ENCODE assay signal across 27 mouse cellular contexts in the genomic region with DNA sequence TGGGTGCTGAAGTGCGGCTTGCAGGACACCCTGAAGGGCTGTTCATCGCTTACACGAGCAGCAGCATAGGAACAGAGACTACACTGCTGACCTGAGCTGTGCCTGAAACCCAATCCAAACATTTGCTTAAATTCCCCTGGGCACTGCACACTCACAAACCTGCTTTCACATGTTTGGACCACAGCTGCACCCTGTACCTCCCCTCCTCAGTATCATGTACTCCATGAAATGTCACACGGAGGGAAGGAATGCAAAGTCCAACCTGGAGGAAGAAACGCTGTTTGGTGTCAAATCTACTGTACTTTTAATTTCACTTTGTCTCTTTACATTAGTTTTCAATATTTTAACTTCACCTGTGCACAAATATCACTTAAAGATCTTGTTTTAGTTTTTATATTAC. TPM values are rescaled to one million over a fixed set of nuclear protein-coding genes. Genes with fewer than 3 reads are reported as not detected.
DNase-seq lines count a peak whose midpoint lies in the region; ATAC-seq and TF ChIP-seq lines count a peak whose summit lies in the region.
"Had no signal": no experiment of that assay in that cellular context is flagged by ENCODE, and none has a peak within 500 bp of the region (broad histone marks: within the 10 kb centered on the region; RNA-seq: fewer than 3 reads in every experiment).

No protein-coding gene starts in this region.

- no peak overlapping the region for H3K4me3 ChIP-seq in intestine, embryonic 15.5 days (replicated peaks)
- no peak overlapping the region for H3K4me3 ChIP-seq in intestine, postnatal 0 days (ENCODE audit: low read depth, low read length)
- no peak overlapping the region for H3K4me3 ChIP-seq in lung, embryonic 16.5 days (ENCODE audit: low read length)
- H3K4me3 ChIP-seq in CH12.LX (replicated peaks in 1 of 3; ENCODE audit: low read depth in 2 of 3, low read length in 2 of 3, poor library complexity in 1 of 3) = no peak overlapping the region
- H3K4me3 ChIP-seq in intestine, embryonic 16.5 days (ENCODE audit: low read length) = no peak overlapping the region
- H3K4me3 ChIP-seq in thymus, adult 2 months (ENCODE audit: control insufficient read depth, insufficient read depth, low read length) = no peak overlapping the region
- no peak overlapping the region for H3K4me3 ChIP-seq in neural tube, embryonic 15.5 days (replicated peaks)

- H3K36me3 ChIP-seq in intestine, embryonic 15.5 days = no peaks in the 10 kb centered on the region
- no peaks in the 10 kb centered on the region for H3K36me3 ChIP-seq in intestine, postnatal 0 days (ENCODE audit: control insufficient read depth, insufficient read depth)
- H3K36me3 ChIP-seq in lung, embryonic 16.5 days (ENCODE audit: control insufficient read depth, insufficient read depth, low read length) = no peaks in the 10 kb centered on the region
- no peaks in the 10 kb centered on the region for H3K36me3 ChIP-seq in CH12.LX (replicated peaks in 1 of 2; ENCODE audit: control insufficient read depth in 1 of 2, insufficient read depth in 1 of 2, low read length in 1 of 2)
- no peaks in the 10 kb centered on the region for H3K36me3 ChIP-seq in intestine, embryonic 16.5 days (ENCODE audit: control insufficient read depth, insufficient read depth, low read length)
- no peaks in the 10 kb centered on the region for H3K36me3 ChIP-seq in thymus, adult 2 months (ENCODE audit: control insufficient read depth, insufficient read depth, low read length)
- H3K36me3 ChIP-seq in neural tube, embryonic 15.5 days = no peaks in the 10 kb centered on the region
- H3K36me3 ChIP-seq: G1E had no signal

- no peak overlapping the region for H3K9ac ChIP-seq in intestine, embryonic 15.5 days
- H3K9ac ChIP-seq in intestine, postnatal 0 days (ENCODE audit: low read depth, low read length) = no peak overlapping the region
- 0 out of 2 replicates have a peak overlapping the region, but pooled peaks have one; percentile 15 for H3K9ac ChIP-seq in lung, embryonic 16.5 days (ENCODE audit: low read length)
- H3K9ac ChIP-seq in CH12.LX (ENCODE audit: insufficient read depth, low read depth) = no peak overlapping the region
- no peak overlapping the region for H3K9ac ChIP-seq in intestine, embryonic 16.5 days (ENCODE audit: low read depth, low read length)
- H3K9ac ChIP-seq in neural tube, embryonic 15.5 days (replicated peaks) = no peak overlapping the region

- no peak for TF ChIP-seq EP300 in CH12.LX (IDR thresholded peaks at IDR 0.05; ENCODE audit: low read length)

- peak; percentile 57 for ATAC-seq in intestine, embryonic 15.5 days
- ATAC-seq in intestine, postnatal 0 days = no peak
- ATAC-seq in lung, embryonic 16.5 days (ENCODE audit: low read depth) = no peak
- peak; percentile 60 for ATAC-seq in intestine, embryonic 16.5 days
- no peak for ATAC-seq in neural tube, embryonic 15.5 days (ENCODE audit: low FRiP score)
- ATAC-seq: activated CD4-positive, CD25-positive, alpha-beta regulatory T cell, adult 4 months; CD4-positive, CD25-positive, alpha-beta regulatory T cell, adult 4 months; Patski had no signal

- H3K27ac ChIP-seq in intestine, embryonic 15.5 days = no peak overlapping the region
- H3K27ac ChIP-seq in intestine, postnatal 0 days (ENCODE audit: low read depth, low read length) = no peak overlapping the region
- H3K27ac ChIP-seq in lung, embryonic 16.5 days (ENCODE audit: low read length) = no peak overlapping the region
- no peak overlapping the region for H3K27ac ChIP-seq in CH12.LX (ENCODE audit: insufficient read depth, low read depth)
- H3K27ac ChIP-seq in intestine, embryonic 16.5 days (ENCODE audit: low read length) = no peak overlapping the region
- H3K27ac ChIP-seq in thymus, adult 2 months (ENCODE audit: control insufficient read depth, insufficient read depth, low read length) = no peak overlapping the region
- H3K27ac ChIP-seq in neural tube, embryonic 15.5 days (replicated peaks) = no peak overlapping the region

- whole genome bisulfite sequencing in intestine, embryonic 15.5 days = 76% methylated on average over 5 of the region's 5 CpGs
- 73% methylated on average over 5 of the region's 5 CpGs for WGBS in intestine, postnatal 0 days
- WGBS in lung, embryonic 16.5 days = 62% methylated on average over 5 of the region's 5 CpGs
- 73% methylated on average over 5 of the region's 5 CpGs for WGBS in intestine, embryonic 16.5 days
- 90% methylated on average over 5 of the region's 5 CpGs for WGBS in thymus, adult 2 months
- 91% methylated on average over 5 of the region's 5 CpGs for WGBS in neural tube, embryonic 15.5 days

- no peak overlapping the region for H3K4me2 ChIP-seq in intestine, embryonic 15.5 days (replicated peaks)
- H3K4me2 ChIP-seq in intestine, postnatal 0 days (replicated peaks; ENCODE audit: low read depth) = no peak overlapping the region
- no peak overlapping the region for H3K4me2 ChIP-seq in lung, embryonic 16.5 days (ENCODE audit: low read depth, low read length)
- H3K4me2 ChIP-seq in CH12.LX (ENCODE audit: insufficient read depth, low read depth, poor library complexity, severe bottlenecking) = peak overlapping the region; percentile 43
- no peak overlapping the region for H3K4me2 ChIP-seq in intestine, embryonic 16.5 days (ENCODE audit: low read depth, low read length)
- no peak overlapping the region for H3K4me2 ChIP-seq in neural tube, embryonic 15.5 days

- no peak for TF ChIP-seq CTCF in intestine, postnatal 0 days (IDR thresholded peaks at IDR 0.05; ENCODE audit: low read depth)
- no peak for TF ChIP-seq CTCF in CH12.LX (conservative IDR thresholded peaks at IDR 0.05 in 1 of 2, IDR thresholded peaks at IDR 0.05 in 1 of 2; ENCODE audit: low read depth in 2 of 2, low read length in 2 of 2)
- no peak for TF ChIP-seq CTCF in thymus, adult 2 months (IDR thresholded peaks at IDR 0.05; ENCODE audit: borderline replicate concordance, control insufficient read depth, extremely low read depth, insufficient read depth, low read length, poor library complexity)

- dilution Hi-C loops in CH12.LX (cut with MboI; ENCODE audit: extremely low pct_ligation_motif_present, extremely low pct_unique_long_range_greater_than_20kb, low sequenced_read_pairs) = no loop called here

- no peak for DNase-seq in lung, postnatal 25 days (ENCODE audit: low spot score)
- DNase-seq in CH12.LX (ENCODE audit: extremely low read depth) = no peak
- DNase-seq in thymus, adult 2 months = no peak
- DNase-seq: adrenal gland, adult 2 months; adrenal gland, adult 8-10 months; adrenal gland, postnatal 10 days; adrenal gland, postnatal 14 days; adrenal gland, postnatal 25 days; adrenal gland, postnatal 36 days; B cell, adult 2 months; cerebellum, adult 11 months; cerebellum, adult 11-12 months; cerebellum, adult 18-20 months had no signal

- no peaks in the 10 kb centered on the region for H3K27me3 ChIP-seq in intestine, embryonic 15.5 days (replicated peaks)
- H3K27me3 ChIP-seq in intestine, postnatal 0 days (replicated peaks; ENCODE audit: control insufficient read depth, insufficient read depth, low read length) = no peaks in the 10 kb centered on the region
- no peaks in the 10 kb centered on the region for H3K27me3 ChIP-seq in lung, embryonic 16.5 days (ENCODE audit: control insufficient read depth, insufficient read depth, low read depth, low read length)
- no peaks in the 10 kb centered on the region for H3K27me3 ChIP-seq in CH12.LX (replicated peaks)
- no peaks in the 10 kb centered on the region for H3K27me3 ChIP-seq in intestine, embryonic 16.5 days (replicated peaks; ENCODE audit: control insufficient read depth, insufficient read depth, low read length)
- no peaks in the 10 kb centered on the region for H3K27me3 ChIP-seq in thymus, adult 2 months (ENCODE audit: control insufficient read depth, insufficient read depth, low read length)
- H3K27me3 ChIP-seq in neural tube, embryonic 15.5 days (replicated peaks) = no peaks in the 10 kb centered on the region

- H3K9me3 ChIP-seq in intestine, embryonic 15.5 days = no peaks in the 10 kb centered on the region
- H3K9me3 ChIP-seq in intestine, postnatal 0 days (ENCODE audit: control insufficient read depth) = no peaks in the 10 kb centered on the region
- no peaks in the 10 kb centered on the region for H3K9me3 ChIP-seq in lung, embryonic 16.5 days (ENCODE audit: control insufficient read depth, low read length)
- no peaks in the 10 kb centered on the region for H3K9me3 ChIP-seq in CH12.LX (replicated peaks; ENCODE audit: low read length)
- H3K9me3 ChIP-seq in intestine, embryonic 16.5 days (ENCODE audit: control insufficient read depth, low read length) = no peaks in the 10 kb centered on the region
- H3K9me3 ChIP-seq in neural tube, embryonic 15.5 days (replicated peaks) = no peaks in the 10 kb centered on the region
- H3K9me3 ChIP-seq: G1E had no signal

- in situ Hi-C loops in CH12.LX (cut with MboI; ENCODE audit: low pct_ligation_motif_present, low pct_unique_long_range_greater_than_20kb, low sequenced_read_pairs) = loop anchor here (25.0 kb wide), 1 partner anchor 273 kb away; no protein-coding TSS in a partner anchor

- TF ChIP-seq POLR2A in CH12.LX (IDR thresholded peaks at IDR 0.05; ENCODE audit: low read depth, low read length) = no peak
- TF ChIP-seq POLR2A in thymus, adult 2 months (IDR thresholded peaks at IDR 0.05; ENCODE audit: control insufficient read depth, extremely low read depth, insufficient read depth, low read length, poor library complexity) = no peak

- no peaks in the 10 kb centered on the region for H3K79me2 ChIP-seq in CH12.LX (replicated peaks; ENCODE audit: control insufficient read depth, extremely low read depth, insufficient read depth, poor library complexity, severe bottlenecking)

- H3K4me1 ChIP-seq in intestine, embryonic 15.5 days (replicated peaks) = no peaks in the 10 kb centered on the region
- H3K4me1 ChIP-seq in intestine, postnatal 0 days (replicated peaks; ENCODE audit: control insufficient read depth, insufficient read depth, low read length) = no peaks in the 10 kb centered on the region
- H3K4me1 ChIP-seq in lung, embryonic 16.5 days (replicated peaks; ENCODE audit: control insufficient read depth, insufficient read depth, low read length) = no peaks in the 10 kb centered on the region
- H3K4me1 ChIP-seq in CH12.LX (ENCODE audit: control insufficient read depth in 1 of 2, insufficient read depth in 2 of 2) = peaks cover 7% of the 10 kb centered on the region in 2 experiments
- H3K4me1 ChIP-seq in intestine, embryonic 16.5 days (ENCODE audit: control insufficient read depth, insufficient read depth, low read length) = no peaks in the 10 kb centered on the region
- H3K4me1 ChIP-seq in thymus, adult 2 months (replicated peaks; ENCODE audit: control insufficient read depth, insufficient read depth, low read length) = no peaks in the 10 kb centered on the region
- no peaks in the 10 kb centered on the region for H3K4me1 ChIP-seq in neural tube, embryonic 15.5 days

- no peak for TF ChIP-seq RAD21 in CH12.LX (IDR thresholded peaks at IDR 0.05; ENCODE audit: low read depth, low read length)

RNA-seq across cellular contexts. Expression of a gene that starts 19.8 kb away (rescaled TPM):
- polyA plus RNA-seq in intestine, embryonic 15.5 days (2015; fragmentation: Nextera tagmentation; extraction: Ambion mirVana) = 0.10 and 0.21 TPM in 2 replicates
- 0.13 and 0.30 TPM in 2 replicates for polyA plus RNA-seq in intestine, postnatal 0 days (2015; fragmentation: Nextera tagmentation; extraction: Ambion mirVana)
- 8.0 and 8.4 TPM in 2 replicates for polyA plus RNA-seq in lung, embryonic 16.5 days (2015; fragmentation: Nextera tagmentation; extraction: Ambion mirVana)
- total RNA-seq in CH12.LX (2012; rRNA removed) (not detected in 2 replicates), CH12.LX (2014; rRNA removed) (not detected in 2 replicates)
- not detected in 2 replicates for polyA plus RNA-seq in CH12.LX (2012; ENCODE audit: insufficient read length, low read depth)
- polyA plus RNA-seq in intestine, embryonic 16.5 days (2015; fragmentation: Nextera tagmentation; extraction: Ambion mirVana) = 0.07 and 0.22 TPM in 2 replicates
- polyA plus RNA-seq in thymus, adult 2 months (2012; rRNA removed) = not detected in 2 replicates
- not detected in 2 replicates for polyA plus RNA-seq in neural tube, embryonic 15.5 days (2015; fragmentation: Nextera tagmentation; extraction: Ambion mirVana)
- total RNA-seq: adrenal gland, adult 18-20 months; adrenal gland, adult 2 months; adrenal gland, adult 8-10 months; adrenal gland, postnatal 10 days; adrenal gland, postnatal 14 days; adrenal gland, postnatal 25 days; adrenal gland, postnatal 36 days; adrenal gland, postnatal 4 days; MEL had no signal
- polyA plus RNA-seq: activated CD4-positive, CD25-positive, alpha-beta regulatory T cell, adult 4 months; adrenal gland, adult 2 months; brain, embryonic 14.5 days; C2C12; CD4-positive, CD25-positive, alpha-beta regulatory T cell, adult 4 months; G1E; Patski had no signal

RNA-seq across cellular contexts. Expression of a gene that starts 58.7 kb away (rescaled TPM):
- polyA plus RNA-seq in intestine, embryonic 15.5 days (2015; fragmentation: Nextera tagmentation; extraction: Ambion mirVana) = 0.58 and 0.79 TPM in 2 replicates
- polyA plus RNA-seq in intestine, postnatal 0 days (2015; fragmentation: Nextera tagmentation; extraction: Ambion mirVana) = 0.34 and 0.57 TPM in 2 replicates
- 76.8 and 77.2 TPM in 2 replicates for polyA plus RNA-seq in lung, embryonic 16.5 days (2015; fragmentation: Nextera tagmentation; extraction: Ambion mirVana)
- not detected in 2 replicates for total RNA-seq in CH12.LX (2012; rRNA removed)
- total RNA-seq in CH12.LX (2014; rRNA removed) = not detected in 2 replicates
- not detected in 2 replicates for polyA plus RNA-seq in CH12.LX (2012; ENCODE audit: insufficient read length, low read depth)
- 0.33 and 0.44 TPM in 2 replicates for polyA plus RNA-seq in intestine, embryonic 16.5 days (2015; fragmentation: Nextera tagmentation; extraction: Ambion mirVana)
- 0.11 and 0.70 TPM in 2 replicates for polyA plus RNA-seq in thymus, adult 2 months (2012; rRNA removed)
- polyA plus RNA-seq in neural tube, embryonic 15.5 days (2015; fragmentation: Nextera tagmentation; extraction: Ambion mirVana) = 1.00 and 1.2 TPM in 2 replicates
- total RNA-seq: MEL had no signal
- polyA plus RNA-seq: activated CD4-positive, CD25-positive, alpha-beta regulatory T cell, adult 4 months; CD4-positive, CD25-positive, alpha-beta regulatory T cell, adult 4 months; Patski had no signal

Comparison
In these comparisons a context has a peak if more than half of its experiments do, and no peak if none do; other contexts are left out.
1. ATAC-seq: peak in intestine, embryonic 15.5 days (single experiment) and intestine, embryonic 16.5 days (single experiment); none in intestine, postnatal 0 days (single experiment), lung, embryonic 16.5 days (single experiment) and neural tube, embryonic 15.5 days (single experiment).
2. RNA of a gene that starts 58.7 kb away (polyA plus RNA-seq): 76.8 to 77.2 TPM in lung, embryonic 16.5 days; 1.00 to 1.2 TPM in neural tube, embryonic 15.5 days, 0.58 to 0.79 TPM in intestine, embryonic 15.5 days, 0.11 to 0.70 TPM in thymus, adult 2 months, 0.34 to 0.57 TPM in intestine, postnatal 0 days, 0.33 to 0.44 TPM in intestine, embryonic 16.5 days and not detected in CH12.LX; every median in the first group is over 10 times any median in the second.